Mouse (Mus musculus): ENCODE measurements around the gene Stra6.

The Stra6 gene

DNA sequence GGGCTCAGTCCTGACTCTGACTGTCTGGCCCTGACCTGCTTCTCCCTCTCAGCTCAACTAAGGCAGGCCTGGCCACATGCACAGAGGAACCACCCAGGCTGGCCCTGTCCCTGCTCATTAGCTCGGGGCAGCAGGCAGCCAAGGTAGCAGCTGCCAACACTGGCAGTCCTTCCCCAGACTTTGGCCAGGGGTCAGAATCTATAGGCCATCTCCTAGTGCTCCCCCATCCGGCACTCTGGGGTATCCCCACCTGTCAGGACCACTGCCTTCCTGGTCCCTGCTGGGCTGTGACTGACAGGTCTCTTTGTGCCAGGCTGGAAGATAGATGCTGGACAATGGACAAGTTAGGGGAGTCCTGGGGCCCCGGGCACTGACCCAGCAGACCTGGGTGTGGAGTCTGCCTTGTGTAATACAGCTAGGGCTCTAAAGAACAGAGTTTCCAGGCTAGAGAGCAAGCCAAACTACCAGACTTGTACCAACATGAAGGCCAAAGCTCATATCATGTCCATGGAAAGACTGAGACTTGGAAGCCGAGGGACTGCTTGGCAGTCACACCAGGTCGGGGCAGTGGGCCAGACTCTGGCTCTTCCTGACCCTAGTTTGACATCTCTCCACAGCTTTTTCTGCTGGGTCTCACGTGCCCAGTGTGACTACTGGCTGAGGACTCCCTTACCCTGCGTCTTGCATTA, 29.1 kb downstream of the Stra6 start:
- in situ Hi-C loops (cut with MboI), result no loop called here

- in situ Hi-C loops (cut with MboI), result no loop called here
Observed at GRCm38 (mm10) chr9:58093776-58094175, 30.2 kb downstream of the Stra6 start.

GRCm38 (mm10) chr9:58095977-58096376, 32.4 kb downstream of the Stra6 start:
- in situ Hi-C loops (cut with MboI), result no loop called here

GRCm38 (mm10) chr9:58096629-58097301, 33.2 kb downstream of the Stra6 start:
- in situ Hi-C loops (cut with MboI), result no loop called here

- in situ Hi-C loops (cut with MboI), result no loop called here
Observed at GRCm38 (mm10) chr9:58099836-58100565, 36.4 kb downstream of the Stra6 start.

GRCm38 (mm10) chr9:58102013-58102412, 38.4 kb downstream of the Stra6 start:
- in situ Hi-C loops (cut with MboI), result no loop called here

DNA sequence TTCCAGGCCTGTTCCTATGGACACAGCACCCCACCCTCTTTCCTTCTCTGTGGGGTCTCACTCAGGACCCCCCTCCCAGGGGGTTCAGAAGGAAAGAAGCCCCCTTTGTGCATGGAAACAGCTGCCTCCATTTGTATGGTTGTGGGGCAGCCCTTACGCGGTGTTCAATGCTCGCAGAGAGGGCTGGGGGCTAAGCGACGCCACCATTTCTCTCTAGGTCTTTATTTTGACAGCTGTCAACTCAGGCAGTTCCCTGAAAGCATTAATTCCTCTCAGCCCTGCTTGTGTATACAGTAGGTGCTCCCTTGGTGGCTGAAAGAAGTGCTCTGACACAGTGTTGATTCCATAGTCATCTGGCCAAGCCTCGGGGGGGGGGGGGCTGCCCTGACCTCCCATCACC, 40.1 kb downstream of the Stra6 start:
- in situ Hi-C loops (cut with MboI), result no loop called here

DNA sequence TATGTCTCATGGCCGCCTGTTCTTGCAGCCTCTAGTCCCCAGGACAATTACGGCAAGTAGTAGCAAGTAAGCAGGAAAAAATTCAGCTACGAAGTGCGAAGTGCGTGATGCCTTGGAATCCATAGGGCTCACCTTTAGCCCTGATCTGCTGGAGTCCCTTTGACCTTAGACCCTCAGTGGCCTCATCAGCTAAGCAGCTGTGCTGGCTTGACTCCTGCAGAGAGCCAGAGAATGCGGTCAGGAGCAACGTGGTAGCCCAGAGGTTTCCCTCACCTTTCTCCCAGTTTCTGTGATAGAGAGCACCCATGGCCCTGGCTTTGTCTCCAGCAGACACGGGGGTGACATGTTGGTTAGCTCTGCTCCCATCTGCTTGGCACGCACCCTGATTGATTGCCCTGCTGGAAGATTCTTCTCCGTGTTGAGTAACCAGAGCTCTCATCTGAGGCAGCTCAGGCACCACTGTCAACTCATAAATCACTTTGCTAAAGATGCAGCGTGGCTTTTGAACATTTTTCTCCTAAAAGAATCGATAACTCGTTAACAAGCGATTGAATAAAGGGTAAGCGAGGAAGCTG, 42.1 kb downstream of the Stra6 start:
- in situ Hi-C loops (cut with MboI), result no loop called here

DNA sequence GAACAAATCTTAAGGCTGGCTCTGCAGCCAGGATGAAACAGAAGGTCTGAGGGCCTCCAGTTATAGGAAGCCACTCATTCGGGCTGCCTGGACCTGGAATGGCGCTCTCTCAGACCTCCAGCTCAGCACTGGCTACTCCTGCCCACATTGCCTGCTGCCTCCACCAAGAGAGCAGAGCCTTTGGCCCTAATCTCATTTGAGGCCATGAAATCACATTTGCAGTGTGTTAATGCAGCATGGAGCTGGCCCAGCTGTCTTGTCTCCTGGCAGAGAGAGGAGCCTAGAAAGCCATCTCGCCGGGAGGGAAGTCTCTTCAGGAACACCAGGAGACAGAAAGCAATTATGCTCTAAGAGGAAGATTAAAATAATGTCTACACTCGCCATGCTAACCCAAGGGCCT, 43.9 kb downstream of the Stra6 start:
- in situ Hi-C loops (cut with MboI), result no loop called here

DNA sequence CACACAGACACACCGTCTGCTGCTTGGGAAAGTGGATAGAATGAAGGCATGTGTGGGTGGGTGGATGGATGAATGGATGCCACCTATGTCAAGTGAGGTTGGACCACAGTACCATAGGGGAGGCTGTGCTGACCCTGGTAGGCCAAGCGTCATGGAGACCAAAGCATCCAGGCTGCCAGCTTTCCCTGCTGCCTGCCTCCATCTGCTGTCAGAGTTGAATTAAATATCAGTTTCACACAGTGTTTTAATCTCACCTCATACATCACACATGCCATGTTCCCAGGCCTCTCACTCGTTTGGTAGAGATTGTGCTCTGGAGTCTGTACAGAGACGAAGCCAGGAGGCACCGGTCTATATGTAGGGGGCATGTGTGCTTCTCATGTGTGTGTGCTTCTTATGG, 47.2 kb downstream of the Stra6 start:
- in situ Hi-C loops (cut with MboI), result no loop called here

- in situ Hi-C loops (cut with MboI), result no loop called here
Observed at GRCm38 (mm10) chr9:58111431-58111830, 47.8 kb downstream of the Stra6 start.

DNA sequence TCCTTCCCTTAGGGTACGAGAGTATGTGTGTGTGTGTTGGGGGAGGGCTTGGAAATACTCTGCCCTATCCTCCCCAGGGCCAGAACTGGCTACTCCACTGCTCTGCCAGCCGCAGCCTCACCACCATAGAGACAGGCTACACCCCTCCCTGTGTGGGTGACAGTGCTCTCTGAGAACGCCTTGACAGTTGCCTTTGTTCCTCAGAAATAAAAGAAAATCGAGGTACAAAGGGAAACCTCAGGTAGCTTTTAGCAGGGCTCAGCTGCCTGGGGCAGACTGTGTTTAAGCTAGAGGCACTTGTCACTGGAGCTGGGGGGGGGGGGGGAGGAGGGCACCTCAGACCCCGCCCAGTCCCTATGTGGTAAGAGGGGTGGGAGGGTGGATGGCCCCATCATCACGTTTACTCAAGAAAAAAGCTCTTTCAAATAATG, 48.7 kb downstream of the Stra6 start:
- in situ Hi-C loops (cut with MboI), result no loop called here

DNA sequence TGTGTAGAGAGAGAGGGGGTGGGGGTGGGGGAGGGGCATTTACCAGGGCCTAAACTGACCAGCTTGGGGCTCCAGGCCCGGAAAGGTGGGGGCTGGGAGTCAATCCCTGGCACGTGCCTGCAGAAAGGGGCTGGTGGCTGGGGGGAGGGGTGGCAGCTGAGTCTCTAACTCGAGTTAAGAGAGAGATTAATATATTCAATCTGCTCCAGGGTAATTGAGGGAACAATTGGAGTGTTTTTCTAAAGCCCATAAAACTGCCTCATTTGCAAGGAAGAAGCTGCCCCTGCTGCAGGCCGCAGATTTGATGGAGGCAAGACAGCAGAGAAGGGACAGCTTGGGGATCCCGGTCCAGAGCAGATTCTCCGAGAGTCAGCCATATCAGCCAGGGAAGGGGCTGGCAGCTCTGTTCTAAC, 49.3 kb downstream of the Stra6 start:
- in situ Hi-C loops (cut with MboI), result no loop called here

- in situ Hi-C loops (cut with MboI), result no loop called here
Observed at GRCm38 (mm10) chr9:58113279-58113884, 49.8 kb downstream of the Stra6 start.

DNA sequence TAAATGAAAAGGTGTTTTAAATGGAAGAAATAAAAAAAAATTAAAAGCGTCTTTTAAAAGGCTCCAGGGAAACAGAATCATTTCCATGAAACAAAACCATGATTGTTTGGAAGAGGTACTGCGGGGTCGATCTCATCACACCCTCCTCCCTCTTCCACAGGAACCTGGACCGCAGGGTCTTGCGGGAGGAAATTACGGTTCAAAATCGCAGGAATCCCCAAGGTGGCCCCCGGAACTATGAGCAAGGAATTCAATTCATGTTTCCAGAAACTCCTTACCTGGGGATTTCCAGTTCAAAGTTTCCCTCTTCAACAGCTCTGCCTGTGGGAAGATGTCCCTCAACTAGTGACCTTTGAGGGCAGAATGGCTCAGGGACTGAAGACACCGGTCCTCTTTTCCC, 50.4 kb downstream of the Stra6 start:
- in situ Hi-C loops (cut with MboI), result no loop called here

GRCm38 (mm10) chr9:58115297-58115925, 51.8 kb downstream of the Stra6 start:
- in situ Hi-C loops (cut with MboI), result no loop called here

DNA sequence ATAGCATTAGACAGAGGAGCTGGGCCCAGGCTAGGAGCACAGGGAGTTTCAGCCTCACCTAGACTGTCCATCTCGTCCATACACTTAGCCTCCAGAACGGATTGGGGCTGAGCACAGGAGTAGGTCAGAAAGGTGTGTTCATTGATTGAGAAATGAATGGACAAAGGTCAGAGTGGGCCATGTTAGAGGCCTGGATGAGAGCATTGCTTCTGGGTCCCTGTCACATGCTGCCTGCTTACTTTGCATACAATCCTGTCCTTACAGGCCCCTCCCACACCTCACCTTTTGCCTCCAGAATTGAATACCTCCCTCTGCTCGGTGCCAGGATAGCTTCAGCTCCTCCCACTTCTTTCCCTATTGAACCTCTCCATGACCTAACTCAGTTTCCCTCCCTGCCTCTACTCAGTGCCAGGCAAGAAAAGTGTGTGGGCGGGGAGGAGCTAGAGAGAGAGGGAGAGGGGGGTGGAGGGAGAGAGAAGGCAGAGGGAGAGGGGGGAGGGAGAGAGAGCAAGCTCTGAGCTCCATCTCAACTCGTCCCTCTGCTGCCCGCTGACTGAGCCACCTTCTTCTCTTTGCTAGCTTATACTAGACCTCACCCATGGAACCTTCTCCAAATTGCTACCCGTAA, 52.5 kb downstream of the Stra6 start:
- in situ Hi-C loops (cut with MboI), result no loop called here

DNA sequence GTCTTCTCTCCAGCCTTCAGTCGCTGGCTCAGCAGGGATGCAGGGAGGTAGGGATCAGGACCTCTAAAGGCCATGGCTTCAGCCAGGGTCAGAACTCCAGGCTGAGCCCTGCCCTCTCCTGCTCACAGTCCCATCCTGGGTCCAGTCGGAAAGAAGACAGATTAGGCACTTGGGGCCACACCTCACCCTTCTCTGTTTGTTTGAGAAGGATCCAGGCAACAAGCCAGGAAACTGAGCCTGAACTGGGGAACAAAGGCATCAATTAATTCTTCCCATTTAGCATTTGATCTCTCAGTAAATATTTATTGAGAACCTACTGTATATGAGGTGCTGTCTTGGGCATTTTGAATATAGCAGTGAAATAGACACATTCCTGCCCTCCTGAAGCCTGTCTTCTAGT, 55.1 kb downstream of the Stra6 start, which contains the start of gene Ccdc33:
Gene Ccdc33, minus strand, starts transcription at position 153 of the 400 bp plus-strand sequence.
- in situ Hi-C loops (cut with MboI), result no loop called here

DNA sequence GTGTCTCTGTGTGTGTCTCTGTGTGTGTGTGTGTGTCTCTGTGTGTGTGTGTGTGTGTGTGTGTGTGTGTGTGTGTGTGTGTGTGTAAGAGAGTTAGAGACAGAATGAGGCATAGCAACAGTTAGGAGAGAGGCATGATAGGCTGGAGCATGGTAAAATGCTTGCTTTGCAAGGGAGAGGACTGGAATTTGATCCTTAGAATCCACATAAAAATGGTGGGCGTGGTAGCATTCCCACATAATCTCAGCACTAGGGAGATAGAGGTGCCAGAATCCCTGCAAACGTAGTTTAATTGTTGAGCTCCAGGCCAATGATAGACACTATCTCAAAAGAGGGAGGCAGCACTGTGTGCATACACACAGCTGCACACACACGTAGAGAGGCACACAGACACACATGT, 61.5 kb downstream of the Stra6 start:
- in situ Hi-C loops (cut with MboI), result no loop called here

DNA sequence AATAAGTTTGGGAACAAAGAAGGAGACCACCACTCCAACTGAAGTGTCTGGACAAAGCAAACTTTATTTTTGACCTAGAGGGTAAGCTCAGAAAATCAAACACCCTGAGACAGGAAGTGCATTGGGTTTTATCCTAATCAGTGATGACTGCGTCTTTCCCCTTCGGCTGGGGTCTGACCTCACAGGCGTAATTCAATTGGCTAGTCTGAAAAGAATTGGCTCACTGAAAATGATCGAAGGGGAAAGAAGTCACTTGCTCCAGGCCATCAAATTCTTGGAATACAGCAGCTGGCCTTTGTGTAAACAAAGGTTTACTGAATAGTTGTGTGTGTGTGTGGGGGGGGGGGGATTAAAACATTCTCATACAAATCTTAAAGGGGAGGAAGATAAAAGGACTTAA, 62.2 kb downstream of the Stra6 start:
- in situ Hi-C loops (cut with MboI), result no loop called here

GRCm38 (mm10) chr9:58128926-58129413, 65.4 kb downstream of the Stra6 start:
- in situ Hi-C loops (cut with MboI), result no loop called here
